ENCODE assay signal across 27 mouse cellular contexts in genomic region chr14:29018316-29019000, GRCm38 (mm10). TPM values are rescaled to one million over a fixed set of nuclear protein-coding genes. Genes with fewer than 3 reads are reported as not detected.
DNase-seq lines count a peak whose midpoint lies in the region; ATAC-seq and TF ChIP-seq lines count a peak whose summit lies in the region.
"Had no signal": no experiment of that assay in that cellular context is flagged by ENCODE, and none has a peak within 500 bp of the region (broad histone marks: within the 10 kb centered on the region; RNA-seq: fewer than 3 reads in every experiment).

No protein-coding gene starts in this region.

- ATAC-seq in heart, embryonic 15.5 days (replicated peaks; ENCODE audit: insufficient number of reproducible peaks, insufficient read depth, low FRiP score, low read depth) = no peak
- peak; percentile 21; the same call in 1 of the 2 replicates for ATAC-seq in midbrain, embryonic 12.5 days (ENCODE audit: low FRiP score, low read depth)
- ATAC-seq in midbrain, embryonic 16.5 days = no peak
- ATAC-seq: activated CD4-positive, CD25-positive, alpha-beta regulatory T cell, adult 4 months; hindbrain, embryonic 16.5 days; intestine, embryonic 15.5 days; liver, embryonic 12.5 days; midbrain, embryonic 15.5 days had no signal

- 42% methylated on average over 7 of the region's 7 CpGs for WGBS in heart, adult 2 months
- WGBS in heart, embryonic 15.5 days = 36% methylated on average over 7 of the region's 7 CpGs
- 8% methylated on average over 7 of the region's 7 CpGs for WGBS in midbrain, embryonic 12.5 days
- 11% methylated on average over 6 of the region's 7 CpGs for WGBS in midbrain, embryonic 16.5 days

- peak overlapping the region; percentile 84 for H3K27ac ChIP-seq in heart, adult 2 months
- H3K27ac ChIP-seq in heart, embryonic 15.5 days = peak overlapping the region; percentile 41
- H3K27ac ChIP-seq in midbrain, embryonic 12.5 days (replicated peaks) = peak overlapping the region; percentile 52; the same call in 1 of the 2 replicates
- no peak overlapping the region for H3K27ac ChIP-seq in midbrain, embryonic 16.5 days (ENCODE audit: low read length)
- H3K27ac ChIP-seq: embryonic facial prominence, embryonic 15.5 days; intestine, embryonic 15.5 days; liver, embryonic 12.5 days; midbrain, embryonic 15.5 days had no signal

- TF ChIP-seq POLR2A in heart, adult 2 months (IDR thresholded peaks at IDR 0.05; ENCODE audit: insufficient read depth, low read depth, low read length) = no peak

- no peaks in the 10 kb centered on the region for H3K27me3 ChIP-seq in heart, adult 2 months (ENCODE audit: control insufficient read depth, insufficient read depth, low read length)
- H3K27me3 ChIP-seq in heart, embryonic 15.5 days = peaks cover 5% of the 10 kb centered on the region; the same call in 1 of the 2 replicates
- peaks cover 4% of the 10 kb centered on the region; the same call in 1 of the 2 replicates for H3K27me3 ChIP-seq in midbrain, embryonic 12.5 days
- no peaks in the 10 kb centered on the region for H3K27me3 ChIP-seq in midbrain, embryonic 16.5 days (ENCODE audit: control insufficient read depth, insufficient read depth, low read depth, low read length)
- H3K27me3 ChIP-seq: embryonic facial prominence, embryonic 15.5 days; intestine, embryonic 15.5 days; liver, embryonic 12.5 days; midbrain, embryonic 15.5 days had no signal

- H3K4me1 ChIP-seq in heart, adult 2 months (ENCODE audit: control insufficient read depth, insufficient read depth, low read length) = no peaks in the 10 kb centered on the region
- peaks cover 13% of the 10 kb centered on the region for H3K4me1 ChIP-seq in heart, embryonic 15.5 days (replicated peaks)
- peaks cover 22% of the 10 kb centered on the region; the same call in 1 of the 2 replicates for H3K4me1 ChIP-seq in midbrain, embryonic 12.5 days
- peaks cover 8% of the 10 kb centered on the region; the same call in 1 of the 2 replicates for H3K4me1 ChIP-seq in midbrain, embryonic 16.5 days (ENCODE audit: control insufficient read depth, insufficient read depth, low read length)
- H3K4me1 ChIP-seq: intestine, embryonic 15.5 days; liver, embryonic 12.5 days had no signal

- peak; percentile 29 for DNase-seq in embryo, embryonic 10 days (ENCODE audit: low spot score)
- no peak for DNase-seq in embryo, embryonic 10.5 days (ENCODE audit: low spot score)
- DNase-seq in heart, adult 2 months = no peak
- no peak for DNase-seq in heart, postnatal 10 days
- DNase-seq in heart, adult 18-20 months = no peak
- DNase-seq: cerebellum, adult 11-12 months; cerebellum, postnatal 14 days; gastrocnemius, postnatal 36 days; kidney, adult 9 months; lung, adult 2 months; lung, postnatal 14 days; right cerebral cortex, adult 18-20 months; right cerebral cortex, postnatal 4 days; thymus, postnatal 14 days had no signal

- no peak for TF ChIP-seq EP300 in heart, adult 2 months (IDR thresholded peaks at IDR 0.05; ENCODE audit: insufficient read depth, low read depth, low read length)

- H3K4me3 ChIP-seq in heart, adult 2 months = peak overlapping the region; percentile 46
- no peak overlapping the region for H3K4me3 ChIP-seq in heart, embryonic 15.5 days
- H3K4me3 ChIP-seq in midbrain, embryonic 12.5 days = no peak overlapping the region
- no peak overlapping the region for H3K4me3 ChIP-seq in midbrain, embryonic 16.5 days (ENCODE audit: low read depth, low read length)
- H3K4me3 ChIP-seq: embryonic facial prominence, embryonic 15.5 days; intestine, embryonic 15.5 days; liver, embryonic 12.5 days; midbrain, embryonic 15.5 days had no signal

- TF ChIP-seq CTCF in heart, adult 2 months (IDR thresholded peaks at IDR 0.05) = no peak

- H3K9ac ChIP-seq in heart, adult 2 months (ENCODE audit: low read depth, low read length) = peak overlapping the region; percentile 56
- H3K9ac ChIP-seq in heart, embryonic 15.5 days = no peak overlapping the region
- H3K9ac ChIP-seq in midbrain, embryonic 12.5 days (replicated peaks) = no peak overlapping the region
- H3K9ac ChIP-seq in midbrain, embryonic 16.5 days (ENCODE audit: low read depth, low read length) = no peak overlapping the region
- H3K9ac ChIP-seq: embryonic facial prominence, embryonic 15.5 days; intestine, embryonic 15.5 days; liver, embryonic 12.5 days; midbrain, embryonic 15.5 days had no signal

- no peaks in the 10 kb centered on the region for H3K36me3 ChIP-seq in heart, adult 2 months (ENCODE audit: control insufficient read depth, insufficient read depth, low read length)
- H3K36me3 ChIP-seq in heart, embryonic 15.5 days = no peaks in the 10 kb centered on the region
- H3K36me3 ChIP-seq in midbrain, embryonic 12.5 days = no peaks in the 10 kb centered on the region
- no peaks in the 10 kb centered on the region for H3K36me3 ChIP-seq in midbrain, embryonic 16.5 days (ENCODE audit: control insufficient read depth, insufficient read depth, low read length)
- H3K36me3 ChIP-seq: embryonic facial prominence, embryonic 15.5 days; intestine, embryonic 15.5 days; liver, embryonic 12.5 days; midbrain, embryonic 15.5 days had no signal

- intact Hi-C loops in heart, adult 2 months (cut with DNase I) = no loop called here
- intact Hi-C loops in heart, postnatal 10 days (cut with DNase I) = loop anchor here (2.0 kb wide), 1 partner anchor 22 kb away; no protein-coding TSS in a partner anchor

- no peaks in the 10 kb centered on the region for H3K9me3 ChIP-seq in heart, embryonic 15.5 days (replicated peaks)
- H3K9me3 ChIP-seq in midbrain, embryonic 12.5 days = no peaks in the 10 kb centered on the region
- no peaks in the 10 kb centered on the region for H3K9me3 ChIP-seq in midbrain, embryonic 16.5 days (replicated peaks; ENCODE audit: control insufficient read depth, low read length, poor library complexity, severe bottlenecking)
- H3K9me3 ChIP-seq: embryonic facial prominence, embryonic 15.5 days; intestine, embryonic 15.5 days; liver, embryonic 12.5 days; midbrain, embryonic 15.5 days had no signal

- no peaks in the 10 kb centered on the region for H3K79me2 ChIP-seq in heart, adult 2 months (replicated peaks; ENCODE audit: control insufficient read depth, insufficient read depth, low read length)

- peak overlapping the region; percentile 7 for H3K4me2 ChIP-seq in heart, embryonic 15.5 days
- no peak overlapping the region for H3K4me2 ChIP-seq in midbrain, embryonic 12.5 days (replicated peaks)
- H3K4me2 ChIP-seq in midbrain, embryonic 16.5 days (ENCODE audit: low read length) = no peak overlapping the region
- H3K4me2 ChIP-seq: embryonic facial prominence, embryonic 15.5 days; intestine, embryonic 15.5 days; liver, embryonic 12.5 days; midbrain, embryonic 15.5 days had no signal

RNA-seq across cellular contexts. Expression of gene Lrtm1, which starts 0.5 kb away (rescaled TPM):
- total RNA-seq in heart, adult 2 months (2021) = 100 to 1,000 TPM; 189 to 202 TPM
- polyA plus RNA-seq in heart, adult 2 months (2012; rRNA removed) = 81.6 and 182 TPM in 2 replicates
- 100 to 1,000 TPM; 112 to 117 TPM for total RNA-seq in heart, postnatal 10 days (2021)
- 0.76 and 1.0 TPM in 2 replicates for polyA plus RNA-seq in heart, embryonic 15.5 days (2015; fragmentation: Nextera tagmentation; extraction: Ambion mirVana)
- 100 to 1,000 TPM; 214 to 234 TPM for total RNA-seq in heart, adult 18-20 months (2021)
- 0.79 and 1.1 TPM in 2 replicates for polyA plus RNA-seq in midbrain, embryonic 12.5 days (2016; fragmentation: Nextera tagmentation; extraction: Ambion mirVana)
- polyA plus RNA-seq in midbrain, embryonic 16.5 days (2015; fragmentation: Nextera tagmentation; extraction: Ambion mirVana) = 0.20 and 0.25 TPM in 2 replicates
- total RNA-seq: layer of hippocampus, adult 18-20 months; layer of hippocampus, postnatal 25 days; megakaryocyte progenitor cell, adult 5-6 weeks had no signal
- polyA plus RNA-seq: activated CD4-positive, CD25-positive, alpha-beta regulatory T cell, adult 4 months; intestine, embryonic 15.5 days; liver, embryonic 12.5 days; stomach, embryonic 14.5 days had no signal

Comparison
In these comparisons a context has a peak if more than half of its experiments do, and no peak if none do; other contexts are left out.
1. RNA of gene Lrtm1, which starts 0.5 kb away (polyA plus RNA-seq): 81.6 to 182 TPM in heart, adult 2 months; 0.79 to 1.1 TPM in midbrain, embryonic 12.5 days, 0.76 to 1.0 TPM in heart, embryonic 15.5 days and 0.20 to 0.25 TPM in midbrain, embryonic 16.5 days; every median in the first group is over 10 times any median in the second.